Mouse (Mus musculus) hindbrain, embryonic 16.5 days (tissue): Measurements from ENCODE around the gene Pomgnt2. TPM values are rescaled to one million over a fixed set of nuclear protein-coding genes. Genes with fewer than 3 reads are reported as not detected.

Experiments
- ATAC-seq: fragments of 200-750 bp; cut with Nextera tagmentation; 2 replicates; pipeline ENCODE4 v1.8.0; 2017; ENCODE audit warnings: moderate TSS enrichment, moderate library complexity
- H3K27ac ChIP-seq: fragments of 300-500 bp; sonication (generic); 2 replicates; pipeline ENCODE4 v1.5.1; 2014; ENCODE audit warnings: low read depth, mild to moderate bottlenecking, control low read depth, low read length, moderate library complexity
- H3K27me3 ChIP-seq: fragments of 300-500 bp; sonication (generic); replicated peaks from 2 replicates; pipeline ENCODE4 v1.6.1; 2014; ENCODE audit warnings: low read length; ENCODE audit not compliant: control insufficient read depth, insufficient read depth
- H3K36me3 ChIP-seq: fragments of 300-500 bp; sonication (generic); 2 replicates; pipeline ENCODE4 v1.6.1; 2014; ENCODE audit warnings: mild to moderate bottlenecking, low read length, moderate library complexity, mixed read lengths; ENCODE audit not compliant: control insufficient read depth, insufficient read depth
- H3K4me1 ChIP-seq: fragments of 300-500 bp; sonication (generic); 2 replicates; pipeline ENCODE4 v1.6.1; 2014; ENCODE audit warnings: low read depth, low read length; ENCODE audit not compliant: control insufficient read depth, insufficient read depth
- H3K4me2 ChIP-seq: fragments of 300-500 bp; sonication (generic); 2 replicates; pipeline ENCODE4 v1.6.1; 2014; ENCODE audit warnings: mild to moderate bottlenecking, low read length, control low read depth, moderate library complexity
- H3K4me3 ChIP-seq: fragments of 300-500 bp; sonication (generic); 2 replicates; pipeline ENCODE4 v1.5.1; 2014; ENCODE audit warnings: mild to moderate bottlenecking, low read length, control low read depth, moderate library complexity
- H3K9ac ChIP-seq: fragments of 300-500 bp; sonication (generic); 2 replicates; pipeline ENCODE4 v1.6.1; 2014; ENCODE audit warnings: low read depth, mild to moderate bottlenecking, control low read depth, low read length, moderate library complexity
- H3K9me3 ChIP-seq: fragments of 300-500 bp; sonication (generic); 2 replicates; pipeline ENCODE4 v1.6.1; 2014; ENCODE audit warnings: mild to moderate bottlenecking, low read length, moderate library complexity; ENCODE audit not compliant: control insufficient read depth
- WGBS: fragments of 180-500 bp; shearing (Covaris S2); extraction: QIAGEN DNeasy Blood & Tissue Kit; methylation state at CpG from one replicate; pipeline ENCODE4 v1.1.7; 2014; 5-methylcytosine and 5-hydroxymethylcytosine counted together
- polyA plus RNA-seq: library from polyadenylated mRNA; unstranded; fragments of >200 nt; fragmentation: Nextera tagmentation; extraction: Ambion mirVana; gene quantifications from 2 replicates; pipeline ENCODE4 v1.2.1, GENCODE M21; 2015

Pomgnt2 gene
- polyA plus RNA-seq, 1 experiment from 2014 or later, result 43.5 TPM

- 49% methylated on average over 15 of the region's 15 CpGs for WGBS
- Histone ChIP-seq H3K4me1 (peaks cover 6% of the 10 kb centered on the region), H3K4me2 (no peak overlapping the region), H3K36me3 (0 out of 2 replicates have a peak, but pooled peaks cover 2% of the 10 kb centered on the region), H3K27ac (no peak overlapping the region), H3K27me3 (no peaks in the 10 kb centered on the region), H3K4me3 (no peak overlapping the region), H3K9me3 (no peaks in the 10 kb centered on the region), H3K9ac (no peak overlapping the region)
- 0 out of 2 replicates have a peak, but pooled peaks have one; percentile 7 for ATAC-seq
Measured at GRCm38 (mm10) chr9:121983504-121983903, 13.4 kb downstream of the Pomgnt2 start.

GRCm38 (mm10) chr9:121982665-121983064 lies 14.2 kb downstream of the Pomgnt2 start:
- ATAC-seq, result no peak
- Histone ChIP-seq H3K9ac (no peak overlapping the region), H3K27ac (no peak overlapping the region), H3K9me3 (no peaks in the 10 kb centered on the region), H3K4me1 (peaks cover 6% of the 10 kb centered on the region), H3K36me3 (0 out of 2 replicates have a peak, but pooled peaks cover 2% of the 10 kb centered on the region), H3K4me2 (no peak overlapping the region), H3K4me3 (no peak overlapping the region), H3K27me3 (no peaks in the 10 kb centered on the region)
- WGBS, result 92% methylated on average over 15 of the region's 15 CpGs

DNA sequence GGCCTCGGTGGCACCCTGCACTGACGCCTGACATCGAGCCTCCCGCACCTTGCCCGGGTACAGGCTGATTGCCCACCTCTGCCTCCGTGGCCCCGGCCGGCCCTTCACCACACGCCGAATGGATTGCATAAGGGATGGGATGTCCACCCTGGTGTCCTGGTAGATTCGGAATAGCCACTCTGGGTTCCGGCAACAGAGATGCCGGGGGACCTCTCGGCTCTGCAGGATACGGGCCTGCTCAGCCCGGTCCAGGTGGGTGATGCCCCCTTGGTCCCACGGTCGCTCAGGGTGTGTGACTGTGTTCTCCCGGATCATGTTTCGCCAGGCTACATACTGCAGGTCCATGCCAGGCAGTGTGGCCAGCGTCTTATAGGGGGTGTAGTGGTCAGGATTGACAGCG lies 14.7 kb downstream of the Pomgnt2 start:
- H3K27me3 ChIP-seq, result no peaks in the 10 kb centered on the region
- 97% methylated on average over 22 of the region's 22 CpGs for WGBS
- no peak overlapping the region for H3K9ac ChIP-seq
- H3K9me3 ChIP-seq, result no peaks in the 10 kb centered on the region
- H3K4me1 ChIP-seq, result peaks cover 6% of the 10 kb centered on the region
- no peak overlapping the region for H3K4me2 ChIP-seq
- no peak overlapping the region for H3K4me3 ChIP-seq
- H3K27ac ChIP-seq, result no peak overlapping the region
- no peak for ATAC-seq
- 0 out of 2 replicates have a peak, but pooled peaks cover 2% of the 10 kb centered on the region for H3K36me3 ChIP-seq

DNA sequence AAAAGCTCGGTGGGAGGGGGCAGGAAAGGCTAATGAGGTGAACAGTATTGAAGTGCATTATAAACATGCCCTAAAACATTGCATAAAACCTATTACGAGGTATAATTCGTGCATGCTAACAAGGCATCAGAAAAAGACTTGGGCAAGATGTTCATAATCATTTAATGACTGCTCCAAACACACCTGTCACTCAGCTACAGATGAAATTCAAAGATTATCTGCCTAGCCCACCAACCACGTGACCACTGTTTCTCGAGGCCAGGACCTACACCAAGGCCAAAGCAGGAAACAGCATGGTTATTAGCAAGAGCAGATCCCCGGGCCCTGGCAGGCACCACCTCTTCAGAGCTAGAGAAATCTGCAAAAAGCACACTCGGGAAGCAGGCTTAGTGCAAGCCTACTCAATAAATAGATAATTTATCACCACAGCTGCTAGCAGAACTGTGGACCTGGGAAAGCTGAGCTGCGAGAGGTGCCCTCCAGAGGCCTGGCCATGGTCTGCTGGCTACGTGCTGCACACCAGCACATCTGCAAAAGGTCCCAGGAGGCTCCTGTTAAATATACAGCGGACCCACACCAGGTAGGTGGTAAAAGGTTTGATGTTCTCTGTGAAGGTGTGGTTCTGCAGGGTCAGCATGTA lies 15.3 kb downstream of the Pomgnt2 start:
- peaks cover 6% of the 10 kb centered on the region for H3K4me1 ChIP-seq
- no peak overlapping the region for H3K4me2 ChIP-seq
- 71% methylated on average over 10 of the region's 10 CpGs for WGBS
- H3K9me3 ChIP-seq, result no peaks in the 10 kb centered on the region
- no peaks in the 10 kb centered on the region for H3K27me3 ChIP-seq
- no peak overlapping the region for H3K4me3 ChIP-seq
- H3K36me3 ChIP-seq, result 0 out of 2 replicates have a peak, but pooled peaks cover 2% of the 10 kb centered on the region
- no peak overlapping the region for H3K9ac ChIP-seq
- H3K27ac ChIP-seq, result no peak overlapping the region
- ATAC-seq, result no peak

DNA sequence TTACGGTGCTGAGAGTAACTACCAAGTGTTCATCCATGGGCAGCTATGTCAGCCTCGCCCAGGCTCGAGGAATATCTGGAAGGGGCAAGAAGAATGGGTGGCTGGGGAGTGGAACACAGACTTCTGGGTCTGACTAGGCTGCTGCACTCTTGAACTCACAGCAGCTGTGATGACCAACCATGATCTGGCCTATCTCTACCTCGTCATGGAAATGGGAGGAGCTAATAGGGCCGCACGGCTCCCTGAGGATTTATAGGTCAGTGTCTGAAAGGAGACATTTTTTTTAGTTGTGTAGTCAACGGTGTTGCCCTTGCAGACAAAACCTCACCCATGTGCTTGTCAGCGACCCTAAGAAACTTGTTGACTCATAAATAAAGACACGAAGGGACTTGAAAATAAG lies 15.9 kb downstream of the Pomgnt2 start:
- H3K4me2 ChIP-seq, result no peak overlapping the region
- 87% methylated on average over 9 of the region's 9 CpGs for WGBS
- H3K4me1 ChIP-seq, result peaks cover 6% of the 10 kb centered on the region
- H3K4me3 ChIP-seq, result no peak overlapping the region
- H3K27ac ChIP-seq, result no peak overlapping the region
- 0 out of 2 replicates have a peak, but pooled peaks cover 2% of the 10 kb centered on the region for H3K36me3 ChIP-seq
- no peak overlapping the region for H3K9ac ChIP-seq
- H3K27me3 ChIP-seq, result no peaks in the 10 kb centered on the region
- no peak for ATAC-seq
- H3K9me3 ChIP-seq, result no peaks in the 10 kb centered on the region

GRCm38 (mm10) chr9:121975321-121975720 lies 21.6 kb downstream of the Pomgnt2 start:
- no peak overlapping the region for H3K27ac ChIP-seq
- no peak for ATAC-seq
- H3K4me1 ChIP-seq, result no peaks in the 10 kb centered on the region; the same call in 1 of the 2 replicates
- H3K9me3 ChIP-seq, result no peaks in the 10 kb centered on the region
- no peak overlapping the region for H3K4me3 ChIP-seq
- H3K4me2 ChIP-seq, result no peak overlapping the region
- WGBS, result 79% methylated on average over 2 of the region's 2 CpGs
- H3K9ac ChIP-seq, result no peak overlapping the region
- no peaks in the 10 kb centered on the region for H3K27me3 ChIP-seq
- H3K36me3 ChIP-seq, result no peaks in the 10 kb centered on the region

DNA sequence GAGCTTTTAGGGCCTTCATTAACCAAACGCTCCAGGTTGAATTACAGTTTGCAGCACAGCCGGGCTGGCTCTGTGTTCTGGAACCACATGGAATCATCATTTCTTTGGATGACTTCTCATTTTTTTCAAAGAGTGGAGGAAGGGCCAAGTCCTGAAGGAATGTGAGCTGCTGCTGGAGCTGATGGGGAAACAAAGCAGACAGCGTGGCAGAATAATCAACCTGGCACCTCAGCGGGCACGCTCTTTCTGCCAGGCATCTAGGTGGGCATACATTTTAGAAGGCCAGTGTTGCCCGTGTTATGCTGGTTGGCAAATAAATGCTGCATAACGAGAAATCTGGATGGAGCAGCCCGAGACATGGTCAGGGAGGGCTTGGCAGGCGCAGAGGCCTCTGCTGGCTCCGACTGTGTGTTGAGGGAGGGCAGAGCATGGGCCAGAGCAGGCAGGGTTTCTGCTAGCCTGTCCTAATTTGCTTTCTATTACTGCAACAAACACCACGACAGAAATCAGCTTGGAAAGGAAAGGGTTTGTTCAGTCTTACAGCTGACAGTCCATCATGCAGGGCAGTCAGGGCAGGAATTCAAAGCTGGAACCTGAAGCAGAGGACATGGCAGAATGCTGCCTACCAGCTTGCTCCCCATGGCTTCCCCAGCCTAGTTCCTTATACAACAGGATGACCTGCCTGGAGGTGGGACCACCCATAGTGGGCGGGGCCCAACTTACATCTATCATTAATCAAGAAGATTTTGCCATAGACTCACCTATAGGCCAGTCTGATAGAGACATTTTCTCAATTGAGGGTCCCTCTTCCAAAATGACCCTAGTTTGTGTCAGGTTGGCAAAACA lies 22.5 kb downstream of the Pomgnt2 start:
- H3K4me3 ChIP-seq, result no peak overlapping the region
- WGBS, result 72% methylated on average over 12 of the region's 12 CpGs
- H3K9me3 ChIP-seq, result no peaks in the 10 kb centered on the region
- no peaks in the 10 kb centered on the region for H3K27me3 ChIP-seq
- H3K4me2 ChIP-seq, result no peak overlapping the region
- ATAC-seq, result peak; percentile 64
- H3K27ac ChIP-seq, result 0 out of 2 replicates have a peak overlapping the region, but pooled peaks have one; percentile 0
- no peak overlapping the region for H3K9ac ChIP-seq
- no peaks in the 10 kb centered on the region; the same call in 1 of the 2 replicates for H3K4me1 ChIP-seq
- no peaks in the 10 kb centered on the region for H3K36me3 ChIP-seq

GRCm38 (mm10) chr9:121973207-121973606 lies 23.7 kb downstream of the Pomgnt2 start:
- Histone ChIP-seq H3K4me3 (no peak overlapping the region), H3K27ac (no peak overlapping the region), H3K4me1 (no peaks in the 10 kb centered on the region; the same call in 1 of the 2 replicates), H3K27me3 (no peaks in the 10 kb centered on the region), H3K4me2 (no peak overlapping the region), H3K36me3 (no peaks in the 10 kb centered on the region), H3K9ac (no peak overlapping the region), H3K9me3 (no peaks in the 10 kb centered on the region)
- ATAC-seq, result no peak
- 63% methylated on average over 1 of the region's 1 CpGs for WGBS

GRCm38 (mm10) chr9:121969841-121970381 lies 27.0 kb downstream of the Pomgnt2 start:
- H3K27ac ChIP-seq, result peak overlapping the region; percentile 48; the same call in 1 of the 2 replicates
- H3K27me3 ChIP-seq, result no peaks in the 10 kb centered on the region
- no peak overlapping the region for H3K4me3 ChIP-seq
- H3K4me1 ChIP-seq, result no peaks in the 10 kb centered on the region; the same call in 1 of the 2 replicates
- peak; percentile 46; the same call in 1 of the 2 replicates for ATAC-seq
- H3K9me3 ChIP-seq, result no peaks in the 10 kb centered on the region
- no peak overlapping the region for H3K9ac ChIP-seq
- H3K4me2 ChIP-seq, result no peak overlapping the region
- 56% methylated on average over 5 of the region's 5 CpGs for WGBS
- H3K36me3 ChIP-seq, result no peaks in the 10 kb centered on the region
